Mouse (Mus musculus) B cell, adult 2 months (primary cell): ENCODE data around the gene 1810037I17Rik.
"Not testable (repeated sequence)": the region's sequence is repeated elsewhere in the genome, so short reads cannot be mapped to it uniquely, and the experiment has no call there.

Experiments
- DNase-seq, 2 experiments: peaks; one replicate each; pipeline ENCODE4 v3.0.0; 2022

Gene 1810037I17Rik

DNA sequence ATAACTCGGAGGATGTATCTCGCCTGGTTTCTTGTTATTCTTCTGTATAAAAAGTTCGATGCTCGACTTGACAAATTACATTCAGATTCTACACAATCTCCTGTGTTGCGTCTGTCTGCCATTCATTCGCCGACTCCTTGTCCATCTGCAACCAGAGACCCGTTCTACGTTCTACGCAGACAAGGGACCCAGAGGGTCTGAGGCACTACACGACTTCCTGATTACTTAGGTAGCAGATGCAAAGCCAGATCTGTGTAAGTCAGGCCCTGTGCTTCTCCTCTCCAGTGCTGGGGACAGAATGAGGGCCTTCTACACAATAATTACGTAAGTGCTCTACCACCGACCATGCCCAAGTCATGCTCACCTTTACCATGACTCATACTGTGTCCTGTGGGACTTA is 13.2 kb downstream of the 1810037I17Rik start:
- DNase-seq, result not testable (repeated sequence)

DNA sequence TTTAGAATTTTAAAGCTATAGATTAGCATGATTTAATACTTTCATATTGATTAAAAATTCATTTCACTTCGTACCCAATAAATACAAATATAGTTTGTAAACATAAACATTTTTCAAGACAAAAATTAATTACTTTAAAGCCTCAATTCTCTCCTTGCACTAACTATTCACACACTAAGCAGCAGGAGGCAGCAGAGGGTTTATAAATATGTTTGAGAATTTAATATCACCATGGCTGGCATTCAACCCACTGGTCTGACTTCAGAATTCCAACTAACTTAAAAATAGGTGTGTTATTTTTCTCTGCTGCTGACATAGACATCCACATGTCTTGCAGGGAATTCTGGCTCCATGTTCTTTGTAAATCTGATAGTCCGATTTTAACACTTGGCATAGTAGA is 15.2 kb downstream of the 1810037I17Rik start:
- DNase-seq, result peak; percentile 40 to 52

DNA sequence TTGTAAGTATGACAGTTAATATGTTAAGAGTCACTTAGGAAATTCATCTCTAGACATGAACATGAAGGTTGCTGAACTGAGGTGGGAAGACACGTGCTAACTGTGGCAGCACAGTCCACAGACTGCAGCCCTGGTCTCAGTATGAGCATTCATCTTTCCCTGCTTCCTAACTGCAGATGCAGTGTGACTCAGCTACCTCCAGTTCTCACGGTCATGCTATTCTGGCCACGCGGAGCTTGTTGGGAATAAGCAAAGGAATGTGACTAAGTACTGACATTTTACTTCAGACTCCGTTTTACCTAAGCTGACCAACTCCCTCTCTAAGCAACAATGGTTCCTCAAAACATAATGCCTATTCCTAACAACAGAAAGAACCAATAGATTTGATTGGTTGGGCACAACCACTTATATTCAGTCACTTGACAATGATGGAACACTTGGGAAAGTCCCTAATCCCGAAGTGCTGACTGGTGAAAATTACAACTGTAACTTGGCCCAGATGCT is 19.4 kb downstream of the 1810037I17Rik start:
- no peak for DNase-seq

DNA sequence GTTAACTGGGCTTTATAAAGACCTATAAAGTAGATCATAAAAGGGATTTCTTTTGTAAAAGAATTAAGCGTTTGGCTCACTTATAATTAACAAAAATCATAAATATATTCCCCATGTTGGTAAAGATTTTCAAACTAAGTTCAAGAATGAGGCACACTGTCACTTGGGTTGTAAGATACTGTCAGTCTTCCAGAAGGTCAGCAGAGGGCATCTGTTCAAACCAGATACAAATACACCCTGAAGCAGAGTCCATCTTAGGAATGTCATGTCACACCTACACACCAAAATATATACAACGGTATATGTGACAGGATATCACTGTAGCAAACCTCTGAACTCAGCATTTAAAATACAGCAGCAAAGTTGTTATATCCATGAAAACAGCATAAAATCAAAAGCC is 26.1 kb downstream of the 1810037I17Rik start:
- no peak for DNase-seq

DNA sequence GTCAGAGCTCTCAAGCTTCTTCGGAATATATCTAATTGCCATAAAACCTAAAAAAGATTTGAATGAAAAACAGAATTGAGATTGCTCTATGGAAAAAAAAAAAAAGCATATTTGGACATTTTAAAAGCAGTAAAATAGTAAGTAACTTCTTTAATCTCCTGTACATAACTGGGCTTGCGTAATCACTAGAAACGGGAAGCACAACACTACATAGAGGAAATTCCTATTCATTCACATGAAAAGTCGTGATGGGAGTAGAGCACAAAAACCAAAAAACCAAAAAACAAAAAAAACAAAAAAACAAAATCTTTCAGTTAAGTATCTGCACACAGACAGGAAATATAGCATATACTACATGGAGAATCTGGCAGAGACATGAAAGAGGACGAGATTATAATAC is 40.3 kb downstream of the 1810037I17Rik start:
- no peak for DNase-seq

DNA sequence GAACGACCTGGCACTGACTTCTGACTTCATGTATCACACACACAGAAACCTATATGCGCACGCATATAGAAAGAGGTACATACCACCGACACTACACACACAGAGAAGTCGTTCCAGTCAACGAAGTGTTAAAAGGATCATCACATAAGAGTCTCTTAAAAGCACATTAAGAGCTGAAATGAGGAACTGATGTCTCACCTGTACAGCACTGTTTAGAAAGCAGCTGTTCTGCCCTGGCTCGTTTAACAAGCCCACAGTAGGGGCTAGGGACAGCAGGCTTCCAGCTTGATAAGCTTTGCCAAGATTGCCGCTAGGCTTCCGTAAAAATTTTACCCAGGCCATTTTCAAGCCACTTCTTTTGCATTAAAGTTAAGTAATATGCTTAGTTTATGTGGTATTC is 44.4 kb downstream of the 1810037I17Rik start:
- DNase-seq, result no peak

DNA sequence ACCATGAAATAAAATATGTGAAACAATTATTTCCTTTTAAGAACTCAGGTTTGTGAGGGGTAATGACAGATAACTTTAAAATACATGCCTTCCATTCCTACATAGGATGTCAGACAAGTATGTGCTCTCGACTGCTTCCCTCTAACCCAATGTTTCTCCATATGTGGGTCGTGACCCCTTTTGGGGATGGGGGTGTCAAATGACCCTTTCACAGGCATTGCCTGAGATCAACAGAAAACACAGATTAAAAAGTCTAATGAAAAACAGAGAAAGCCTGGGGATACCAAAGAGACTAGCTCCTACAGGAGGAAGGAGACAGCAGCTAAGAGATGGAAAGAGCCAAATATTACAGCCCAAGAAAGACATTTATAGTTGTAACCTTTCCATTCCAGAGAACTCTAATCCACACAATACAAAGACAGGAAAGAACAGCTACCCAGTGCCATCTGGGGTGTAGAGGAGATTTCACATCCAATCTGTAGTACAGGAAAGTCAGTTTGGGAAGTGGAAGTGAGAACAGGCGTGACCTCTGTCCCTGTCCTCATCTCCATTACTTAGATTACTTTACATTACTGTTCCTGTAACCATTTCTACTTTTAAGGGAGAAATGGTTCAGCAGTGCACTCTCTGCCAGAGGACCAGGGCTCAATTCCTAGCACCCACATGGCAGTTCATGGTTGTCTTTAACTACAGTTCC is 48.3 kb downstream of the 1810037I17Rik start:
- no peak for DNase-seq

DNA sequence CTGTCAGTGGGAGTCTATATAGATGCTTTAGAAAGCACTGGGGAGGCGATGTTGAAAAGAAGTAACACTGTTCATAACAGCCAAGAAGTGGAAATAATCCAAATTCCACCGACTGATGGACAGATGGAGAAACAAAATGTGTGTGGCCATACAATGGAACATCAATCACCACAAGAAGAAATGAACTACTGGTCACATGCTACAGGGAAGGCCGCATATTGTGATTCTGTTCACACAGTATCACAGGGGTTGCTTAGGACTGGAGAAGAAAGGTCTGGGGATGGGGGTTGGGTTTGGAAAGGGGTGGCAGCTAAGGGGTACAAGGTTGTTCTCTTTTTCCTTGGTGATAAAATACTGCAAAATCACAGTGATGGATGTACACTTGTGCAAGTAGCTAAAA is 50.8 kb downstream of the 1810037I17Rik start:
- DNase-seq, result no peak

DNA sequence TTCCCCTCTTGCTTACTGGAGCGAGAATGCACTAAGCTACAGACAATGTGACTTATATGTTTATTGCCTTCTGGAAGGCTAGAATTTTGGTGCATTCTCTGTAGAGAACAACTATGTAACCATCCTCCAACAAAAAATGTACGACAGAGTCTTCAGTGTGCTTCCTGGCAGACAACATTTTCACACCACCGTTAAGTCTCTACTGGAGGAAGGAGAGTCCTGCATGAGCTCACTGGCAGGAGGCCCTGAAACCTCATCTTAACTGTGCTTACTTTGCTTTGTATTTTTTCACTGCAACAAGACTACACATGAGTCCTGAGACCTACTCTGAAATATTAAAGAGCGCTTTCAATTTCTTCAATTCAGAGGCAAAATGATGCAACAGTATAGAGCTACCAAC is 51.4 kb downstream of the 1810037I17Rik start:
- no peak for DNase-seq
